Mouse (Mus musculus) splenic B cell, adult 2 months (primary cell): ENCODE results near the gene Lmtk3.

ENCODE experiments used
- DNase-seq: peaks from one replicate; pipeline ENCODE4 v3.0.0-alpha.2; 2011; ENCODE audit warnings: low read depth, low spot score
- H3K27me3 ChIP-seq: 2 replicates; pipeline ENCODE4 v1.6.1; 2012; ENCODE audit warnings: mild to moderate bottlenecking, low read length, moderate library complexity, mixed read lengths; ENCODE audit not compliant: control insufficient read depth, poor library complexity, insufficient read depth, severe bottlenecking
- H3K36me3 ChIP-seq: 2 replicates; pipeline ENCODE4 v1.6.1; 2012; ENCODE audit warnings: mild to moderate bottlenecking, low read length, moderate library complexity, mixed read lengths; ENCODE audit not compliant: control insufficient read depth, poor library complexity, insufficient read depth, severe bottlenecking

Gene Lmtk3

DNA sequence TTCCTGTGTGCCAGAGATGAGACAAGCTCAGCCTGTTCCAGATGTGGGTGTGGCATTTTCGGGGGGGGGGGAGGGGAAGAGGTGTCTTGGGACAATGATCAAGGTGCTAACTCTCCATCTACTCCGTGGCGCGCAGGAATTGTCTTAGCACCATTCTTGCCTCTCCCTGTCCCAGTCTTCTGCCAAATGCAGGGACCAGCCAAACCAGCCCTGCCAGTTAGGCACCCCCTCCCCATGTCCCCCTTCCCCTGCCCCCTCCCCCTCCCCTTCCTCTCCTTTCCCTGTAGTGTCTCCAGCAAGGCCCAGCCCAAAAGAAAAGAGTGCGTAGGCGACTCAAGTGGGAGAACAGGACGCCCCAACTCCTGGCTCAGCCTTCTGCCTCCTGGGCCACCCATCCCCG is 16.8 kb upstream of the Lmtk3 start:
- DNase-seq = no peak
- no peaks in the 10 kb centered on the region for H3K36me3 ChIP-seq
- H3K27me3 ChIP-seq = no peaks in the 10 kb centered on the region

DNA sequence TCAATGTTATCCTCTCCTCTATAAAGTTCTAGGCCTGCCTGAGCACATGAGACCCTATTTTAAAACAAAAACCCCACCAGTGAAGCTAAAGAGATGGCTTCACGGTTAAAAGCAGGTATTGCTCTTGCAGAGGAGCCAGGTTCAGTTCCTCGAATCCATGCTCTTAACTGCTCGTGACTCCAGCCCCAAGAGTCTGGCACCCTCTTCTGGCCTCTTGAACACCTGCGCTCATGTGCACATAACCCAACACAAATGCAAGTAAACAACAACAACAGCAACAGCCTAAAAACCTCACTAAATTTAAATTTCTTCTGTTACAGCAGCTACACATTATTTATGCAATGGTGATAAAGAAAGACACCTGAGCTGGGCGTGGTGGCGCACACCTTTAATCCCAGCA is 16.0 kb upstream of the Lmtk3 start:
- no peak for DNase-seq
- no peaks in the 10 kb centered on the region for H3K27me3 ChIP-seq
- no peaks in the 10 kb centered on the region for H3K36me3 ChIP-seq

GRCm38 (mm10) chr7:45770427-45771082 is 13.0 kb upstream of the Lmtk3 start:
- DNase-seq = no peak
- H3K36me3 ChIP-seq = no peaks in the 10 kb centered on the region

DNA sequence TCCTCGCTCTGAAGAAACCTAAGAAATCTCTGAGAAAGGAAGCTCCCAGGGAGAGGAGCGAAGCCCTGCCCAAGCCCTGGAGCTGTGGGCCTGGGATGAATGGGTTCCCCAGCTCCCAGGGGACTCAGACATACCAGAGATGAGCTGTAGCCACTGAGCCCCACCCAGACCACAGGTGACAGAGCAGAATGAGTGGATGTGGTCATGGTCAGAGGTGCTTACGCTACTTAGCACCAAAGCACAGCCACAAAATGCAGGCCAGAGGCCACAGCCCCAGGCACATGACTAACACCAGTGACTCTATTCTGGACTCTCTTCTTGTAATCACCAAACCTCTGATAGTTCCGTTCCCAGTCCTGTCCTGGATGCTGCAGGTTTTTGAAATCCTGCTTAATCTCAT is 12.4 kb upstream of the Lmtk3 start:
- H3K27me3 ChIP-seq = no peaks in the 10 kb centered on the region
- DNase-seq = no peak

More at GRCm38 (mm10) chr7:45770427-45771082, 13.0 kb upstream of the Lmtk3 start:
- no peaks in the 10 kb centered on the region for H3K27me3 ChIP-seq

DNA sequence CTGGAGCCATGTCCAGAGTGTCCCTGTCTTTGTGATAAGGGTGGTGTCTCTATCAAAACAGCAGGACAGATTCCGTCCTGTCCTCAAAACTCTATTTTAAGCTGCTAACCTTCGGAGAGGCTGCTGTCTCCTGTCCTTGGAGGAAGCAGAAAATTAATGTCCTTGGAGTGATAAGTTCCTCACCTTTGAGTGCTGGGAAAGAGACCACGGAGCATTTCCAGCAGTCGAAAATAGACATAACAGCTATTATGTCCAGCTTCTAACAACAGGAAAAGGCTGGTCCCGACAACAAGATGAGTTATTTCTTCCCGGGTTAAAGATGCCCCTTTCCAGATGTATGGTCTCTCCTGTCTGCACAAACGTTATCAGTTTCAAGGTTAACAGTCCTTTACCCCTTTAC is 8.3 kb upstream of the Lmtk3 start:
- no peak for DNase-seq
- Histone ChIP-seq H3K36me3 (no peaks in the 10 kb centered on the region), H3K27me3 (no peaks in the 10 kb centered on the region)

More for the DNA sequence above, 12.4 kb upstream of the Lmtk3 start:
- no peaks in the 10 kb centered on the region for H3K36me3 ChIP-seq

GRCm38 (mm10) chr7:45779081-45779641 is 4.4 kb upstream of the Lmtk3 start:
- H3K36me3 ChIP-seq = no peaks in the 10 kb centered on the region
- peak; percentile 79 for DNase-seq

DNA sequence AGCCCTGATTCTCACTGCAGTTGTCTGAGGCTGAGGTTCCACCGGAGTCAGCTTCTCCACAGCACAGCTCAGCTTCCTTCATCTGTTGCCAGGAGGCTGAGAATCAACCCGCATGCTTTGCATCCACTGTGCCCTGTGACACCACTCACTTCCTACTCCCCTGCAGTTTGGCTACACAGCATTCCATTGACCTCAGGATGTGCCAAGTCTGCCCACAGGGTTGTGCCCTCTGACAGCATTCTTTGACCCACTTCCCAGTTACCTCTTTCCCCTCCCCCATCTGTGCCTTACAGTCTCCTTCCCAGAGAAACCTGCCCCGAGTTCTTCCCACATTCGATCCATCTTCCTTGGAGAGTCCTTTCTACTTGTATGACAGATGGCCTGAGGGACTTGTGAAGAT is 1.3 kb upstream of the Lmtk3 start:
- no peaks in the 10 kb centered on the region for H3K36me3 ChIP-seq
- no peaks in the 10 kb centered on the region; the same call in 1 of the 2 replicates for H3K27me3 ChIP-seq
- no peak for DNase-seq

More at GRCm38 (mm10) chr7:45779081-45779641, 4.4 kb upstream of the Lmtk3 start:
- no peaks in the 10 kb centered on the region for H3K27me3 ChIP-seq

DNA sequence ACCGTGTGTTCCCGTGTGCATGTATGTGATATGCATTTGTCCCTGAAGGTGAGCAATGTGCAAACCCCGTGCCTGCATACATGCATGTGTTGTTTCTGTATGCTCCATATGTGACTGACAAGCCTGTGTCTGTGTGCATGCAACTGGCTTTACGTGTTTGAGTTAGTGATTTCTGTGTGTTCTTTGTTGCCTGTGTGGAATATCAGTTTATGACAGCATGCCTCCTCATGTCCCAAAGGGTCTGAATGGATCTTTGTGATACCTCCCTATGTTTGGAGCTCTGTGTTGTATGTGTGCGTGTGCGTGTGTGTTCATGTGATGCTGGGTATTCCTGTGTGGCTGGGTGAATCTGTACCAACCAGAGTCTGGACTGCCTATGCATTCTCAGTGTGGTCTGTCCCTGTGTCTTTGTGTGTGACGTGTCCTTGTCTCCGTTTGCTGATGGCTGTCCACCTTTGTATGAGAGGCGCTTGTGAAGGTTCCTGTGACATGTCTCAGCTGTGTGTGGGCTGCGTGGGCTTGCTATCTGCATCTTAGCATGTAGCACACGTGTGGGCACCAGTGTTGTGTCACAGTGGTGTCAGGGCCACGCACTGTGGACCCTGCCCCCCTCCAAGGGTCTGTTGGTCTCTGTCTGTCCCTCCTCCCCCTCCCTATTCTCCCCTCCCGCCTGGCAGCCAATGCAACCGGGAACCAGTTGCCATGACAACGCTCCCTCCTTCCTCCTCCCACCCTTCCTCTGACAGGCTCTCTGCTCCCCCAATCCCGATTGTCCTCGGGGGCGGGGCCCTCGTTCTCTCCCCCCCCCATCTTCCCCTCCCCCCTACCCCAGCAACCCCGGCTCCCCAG is 1.2 kb downstream of the Lmtk3 start, which contains the start of gene Sult2b1:
Sult2b1 (minus strand) TSS at position 146 of the 849 bp plus-strand sequence.
- Histone ChIP-seq H3K27me3 (no peaks in the 10 kb centered on the region; the same call in 1 of the 2 replicates), H3K36me3 (no peaks in the 10 kb centered on the region)
- no peak for DNase-seq

DNA sequence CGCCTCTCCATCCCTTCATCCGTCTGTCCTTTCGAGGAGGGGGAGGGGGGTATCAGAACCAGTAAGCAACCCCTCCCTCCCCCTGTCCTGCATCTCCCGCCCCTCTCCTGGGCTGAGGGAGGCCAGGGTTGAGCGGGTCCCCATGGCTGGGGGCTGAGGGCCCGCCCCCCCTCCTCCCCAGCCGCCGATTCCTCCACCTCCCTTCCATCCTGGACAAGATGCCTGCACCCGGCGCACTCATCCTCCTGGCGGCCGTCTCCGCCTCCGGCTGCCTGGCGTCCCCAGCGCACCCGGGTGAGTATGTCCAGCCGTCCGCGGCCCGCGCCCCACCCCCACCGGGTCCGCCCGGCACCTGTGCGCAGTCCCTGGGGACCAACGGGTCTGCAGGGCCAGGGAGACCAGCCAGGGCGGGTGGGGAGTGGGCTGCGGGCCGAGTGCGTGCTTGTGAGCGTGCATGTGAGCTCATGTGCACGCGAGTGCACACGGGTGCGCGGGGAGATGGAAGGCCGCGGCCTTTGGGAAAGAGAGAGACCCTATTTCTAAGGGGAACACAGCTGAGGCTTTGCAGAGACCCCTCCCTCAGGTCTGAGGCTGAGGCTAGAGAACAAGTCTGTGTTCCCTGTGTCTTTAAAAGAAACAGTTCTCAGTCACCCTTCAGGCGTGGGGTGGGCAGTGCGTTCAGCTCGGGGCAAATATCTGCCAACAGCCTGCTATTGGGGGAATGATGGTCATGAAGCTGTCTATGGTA is 2.0 kb downstream of the Lmtk3 start:
- no peaks in the 10 kb centered on the region for H3K36me3 ChIP-seq
- H3K27me3 ChIP-seq = no peaks in the 10 kb centered on the region; the same call in 1 of the 2 replicates
- no peak for DNase-seq

DNA sequence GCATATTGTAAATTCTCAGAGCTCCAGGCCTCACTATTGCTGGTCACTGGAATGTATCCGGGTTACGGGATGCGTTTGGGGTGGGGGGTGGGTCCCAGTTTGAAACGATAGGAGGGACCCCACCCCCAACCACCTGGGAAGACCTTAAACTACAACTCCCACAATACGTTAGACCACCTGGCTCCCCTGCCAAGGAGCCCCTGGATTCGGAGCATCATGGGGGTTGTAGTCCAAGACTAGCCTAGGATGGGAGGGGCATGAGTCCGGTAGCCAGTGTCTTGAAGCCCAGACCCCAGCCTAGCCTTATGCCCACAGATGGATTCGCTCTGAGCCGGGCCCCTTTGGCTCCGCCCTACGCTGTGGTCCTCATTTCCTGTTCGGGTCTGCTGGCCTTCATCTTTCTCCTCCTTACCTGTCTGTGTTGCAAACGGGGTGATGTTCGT is 2.6 kb downstream of the Lmtk3 start:
- Histone ChIP-seq H3K27me3 (no peaks in the 10 kb centered on the region; the same call in 1 of the 2 replicates), H3K36me3 (no peaks in the 10 kb centered on the region)
- DNase-seq = no peak

GRCm38 (mm10) chr7:45786661-45787413 is 3.3 kb downstream of the Lmtk3 start:
- no peaks in the 10 kb centered on the region for H3K36me3 ChIP-seq
- H3K27me3 ChIP-seq = no peaks in the 10 kb centered on the region; the same call in 1 of the 2 replicates
- DNase-seq = no peak

GRCm38 (mm10) chr7:45787642-45788041 is 4.1 kb downstream of the Lmtk3 start:
- no peak for DNase-seq
- Histone ChIP-seq H3K36me3 (no peaks in the 10 kb centered on the region), H3K27me3 (no peaks in the 10 kb centered on the region; the same call in 1 of the 2 replicates)

DNA sequence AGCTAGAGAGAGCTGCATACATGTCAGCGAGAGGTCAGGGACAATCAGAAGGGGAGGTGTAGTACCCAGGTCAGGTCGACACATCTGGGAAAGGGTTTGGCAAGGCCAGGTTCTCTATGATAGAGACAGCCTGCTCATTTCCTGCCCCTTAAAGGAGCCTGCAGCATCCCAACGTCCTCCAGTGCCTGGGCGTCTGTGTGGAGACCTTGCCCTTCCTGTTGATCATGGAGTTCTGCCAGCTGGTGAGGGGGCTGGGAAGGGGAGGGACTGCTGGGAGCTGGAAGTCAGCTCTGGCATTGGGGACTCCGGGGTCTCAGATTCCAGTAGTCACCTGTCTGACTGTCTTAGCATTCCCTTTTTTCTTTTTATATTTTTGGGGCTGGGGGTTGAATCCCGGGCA is 7.2 kb downstream of the Lmtk3 start:
- H3K36me3 ChIP-seq = no peaks in the 10 kb centered on the region
- no peak for DNase-seq
- no peaks in the 10 kb centered on the region; the same call in 1 of the 2 replicates for H3K27me3 ChIP-seq
